Mouse (Mus musculus) hindbrain, embryonic 11.5 days (tissue): ENCODE measurements around the gene AC170998.1. TPM values are rescaled to one million over a fixed set of nuclear protein-coding genes. Genes with fewer than 3 reads are reported as not detected.

Experiments
- ATAC-seq: fragments of 200-750 bp; cut with Nextera tagmentation; 2 replicates; pipeline ENCODE4 v1.8.0; 2017; ENCODE audit warnings: mild to moderate bottlenecking, moderate TSS enrichment, moderate library complexity; ENCODE audit not compliant: low FRiP score
- DNase-seq: peaks from one replicate; pipeline ENCODE4 v3.0.0-alpha.2; 2015; ENCODE audit warnings: low spot score
- H3K27ac ChIP-seq: fragments of 300-500 bp; sonication (generic); 2 replicates; pipeline ENCODE4 v1.5.1; 2014; ENCODE audit warnings: mild to moderate bottlenecking, low read depth, low read length
- H3K27me3 ChIP-seq: fragments of 300-500 bp; sonication (generic); 2 replicates; pipeline ENCODE4 v1.6.1; 2014; ENCODE audit warnings: mild to moderate bottlenecking, low read length, moderate library complexity, mixed read lengths; ENCODE audit not compliant: control insufficient read depth, insufficient read depth
- H3K36me3 ChIP-seq: fragments of 300-500 bp; sonication (generic); 2 replicates; pipeline ENCODE4 v1.6.1; 2014; ENCODE audit warnings: mild to moderate bottlenecking, low read length, moderate library complexity, mixed read lengths; ENCODE audit not compliant: control insufficient read depth, insufficient read depth
- H3K4me1 ChIP-seq: fragments of 300-500 bp; sonication (generic); replicated peaks from 2 replicates; pipeline ENCODE4 v1.6.1; 2014; ENCODE audit warnings: low read length, mixed read lengths; ENCODE audit not compliant: control insufficient read depth, insufficient read depth
- H3K4me2 ChIP-seq: fragments of 300-500 bp; sonication (generic); replicated peaks from 2 replicates; pipeline ENCODE4 v1.6.1; 2014; ENCODE audit warnings: mild to moderate bottlenecking, low read depth, low read length
- H3K4me3 ChIP-seq: fragments of 300-500 bp; sonication (generic); 2 replicates; pipeline ENCODE4 v1.5.1; 2014; ENCODE audit warnings: low read depth, low read length
- H3K9ac ChIP-seq: fragments of 300-500 bp; sonication (generic); 2 replicates; pipeline ENCODE4 v1.6.1; 2014; ENCODE audit warnings: low read depth, low read length
- H3K9me3 ChIP-seq: fragments of 300-500 bp; sonication (generic); 2 replicates; pipeline ENCODE4 v1.6.1; 2016; ENCODE audit warnings: low read length; ENCODE audit not compliant: control insufficient read depth
- WGBS: fragments of 180-500 bp; shearing (Covaris S2); extraction: QIAGEN DNeasy Blood & Tissue Kit; methylation state at CpG from one replicate; pipeline ENCODE4 v1.1.7; 2014; 5-methylcytosine and 5-hydroxymethylcytosine counted together
- polyA plus RNA-seq: library from polyadenylated mRNA; unstranded; fragments of >200 nt; fragmentation: Nextera tagmentation; extraction: Ambion mirVana; gene quantifications from 2 replicates; pipeline ENCODE4 v1.2.1, GENCODE M21; 2014

Gene AC170998.1
- polyA plus RNA-seq, 1 experiment from 2014 or later: 1.5 TPM

DNA sequence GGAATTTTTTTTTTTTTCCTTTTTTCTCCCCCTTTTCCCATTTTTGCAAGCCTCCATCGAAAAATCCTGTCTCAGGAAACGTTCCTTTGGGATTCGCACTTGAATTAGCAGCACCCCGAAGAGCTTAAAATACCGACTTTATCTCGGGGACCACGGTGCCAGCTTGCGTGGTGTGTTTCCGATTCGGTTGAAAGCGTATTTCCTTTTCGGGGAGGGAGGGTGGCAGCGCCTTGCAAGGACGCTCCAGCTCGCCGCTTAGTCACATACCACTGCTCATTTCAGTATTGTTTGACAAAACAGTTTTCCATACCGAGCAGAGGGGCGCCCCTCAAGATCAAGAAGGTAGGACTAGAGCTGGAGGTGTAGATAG lies 33.6 kb upstream of the AC170998.1 start:
- DNase-seq (peak; percentile 48), ATAC-seq (no peak)
- peaks cover 11% of the 10 kb centered on the region for H3K27me3 ChIP-seq
- H3K9ac ChIP-seq: peak overlapping the region; percentile 95
- under 1% methylated on average over 18 of the region's 18 CpGs for WGBS
- peak overlapping the region; percentile 94; the same call in 1 of the 2 replicates for H3K27ac ChIP-seq
- peak overlapping the region; percentile 63 for H3K4me2 ChIP-seq
- peak overlapping the region; percentile 98 for H3K4me3 ChIP-seq
- H3K36me3 ChIP-seq: no peaks in the 10 kb centered on the region
- peaks cover 6% of the 10 kb centered on the region for H3K4me1 ChIP-seq
- H3K9me3 ChIP-seq: no peaks in the 10 kb centered on the region

- no peak overlapping the region for H3K27ac ChIP-seq
- H3K4me1 ChIP-seq: peaks cover 6% of the 10 kb centered on the region
- H3K36me3 ChIP-seq: no peaks in the 10 kb centered on the region
- peak overlapping the region; percentile 63 for H3K4me2 ChIP-seq
- H3K9ac ChIP-seq: peak overlapping the region; percentile 95; the same call in 1 of the 2 replicates
- 61% methylated on average over 3 of the region's 3 CpGs for WGBS
- peak overlapping the region; percentile 98 for H3K4me3 ChIP-seq
- no peaks in the 10 kb centered on the region for H3K9me3 ChIP-seq
- peaks cover 11% of the 10 kb centered on the region for H3K27me3 ChIP-seq
- ATAC-seq (no peak), DNase-seq (no peak)
These were observed 32.8 kb upstream of the AC170998.1 start for GRCm38 (mm10) chr17:28693086-28693485.

DNA sequence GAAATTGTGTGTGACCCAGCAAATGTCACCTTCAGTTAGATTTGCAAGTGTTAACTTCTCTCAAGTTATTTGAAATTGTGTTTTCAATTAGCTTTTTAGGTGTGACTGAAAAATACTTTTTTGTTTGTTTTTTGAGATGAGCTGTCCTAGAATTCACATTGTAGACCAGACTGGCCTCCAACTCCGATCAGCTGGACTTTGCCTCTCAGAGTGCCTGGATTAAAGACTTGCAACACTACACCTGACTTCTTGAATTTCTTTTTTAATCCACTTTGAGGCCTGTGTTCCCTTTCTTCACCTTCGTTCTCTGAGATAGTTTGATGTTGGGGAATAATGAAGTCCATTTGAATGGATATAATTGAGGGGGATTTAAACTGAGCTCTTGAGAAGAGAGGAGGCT lies 31.8 kb upstream of the AC170998.1 start:
- H3K4me2 ChIP-seq: no peak overlapping the region
- no peak overlapping the region for H3K27ac ChIP-seq
- H3K4me3 ChIP-seq: no peak overlapping the region
- no peak overlapping the region for H3K9ac ChIP-seq
- peaks cover 9% of the 10 kb centered on the region for H3K27me3 ChIP-seq
- H3K4me1 ChIP-seq: peaks cover 9% of the 10 kb centered on the region
- no peak for ATAC-seq
- no peaks in the 10 kb centered on the region for H3K9me3 ChIP-seq
- DNase-seq: no peak
- no peaks in the 10 kb centered on the region for H3K36me3 ChIP-seq
- 78% methylated on average over 2 of the region's 2 CpGs for WGBS

DNA sequence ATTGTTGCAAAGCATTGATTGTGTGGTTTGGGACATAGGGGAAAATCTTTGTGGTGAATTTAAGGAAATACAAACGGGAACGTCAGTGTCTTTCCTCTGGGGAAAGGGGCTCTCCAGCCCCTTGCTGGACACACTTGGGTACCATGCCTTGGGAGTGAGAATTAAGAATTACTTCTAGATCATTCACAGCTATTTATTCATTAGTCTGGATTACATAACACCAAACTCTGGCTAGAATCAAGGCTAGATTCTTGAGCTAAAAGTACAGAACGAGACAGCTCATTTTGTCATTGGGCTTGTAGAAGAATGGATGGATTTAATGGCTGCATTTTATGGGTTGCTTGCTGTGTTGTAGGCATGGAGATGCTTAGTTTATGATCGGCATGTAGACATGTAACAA lies 31.1 kb upstream of the AC170998.1 start:
- Histone ChIP-seq H3K4me2 (no peak overlapping the region), H3K27me3 (peaks cover 2% of the 10 kb centered on the region; the same call in 1 of the 2 replicates), H3K4me3 (no peak overlapping the region), H3K4me1 (peaks cover 4% of the 10 kb centered on the region; the same call in 1 of the 2 replicates), H3K27ac (no peak overlapping the region), H3K9me3 (no peaks in the 10 kb centered on the region), H3K9ac (no peak overlapping the region), H3K36me3 (no peaks in the 10 kb centered on the region)
- DNase-seq (no peak), ATAC-seq (no peak)
- WGBS: 89% methylated on average over 4 of the region's 4 CpGs

GRCm38 (mm10) chr17:28696641-28697040 lies 29.2 kb upstream of the AC170998.1 start:
- Histone ChIP-seq H3K9ac (no peak overlapping the region), H3K27ac (no peak overlapping the region), H3K4me3 (no peak overlapping the region), H3K4me1 (peaks cover 3% of the 10 kb centered on the region; the same call in 1 of the 2 replicates), H3K4me2 (no peak overlapping the region), H3K27me3 (no peaks in the 10 kb centered on the region), H3K36me3 (no peaks in the 10 kb centered on the region), H3K9me3 (no peaks in the 10 kb centered on the region)
- no peak for ATAC-seq
- 69% methylated on average over 2 of the region's 2 CpGs for WGBS
- DNase-seq: no peak

DNA sequence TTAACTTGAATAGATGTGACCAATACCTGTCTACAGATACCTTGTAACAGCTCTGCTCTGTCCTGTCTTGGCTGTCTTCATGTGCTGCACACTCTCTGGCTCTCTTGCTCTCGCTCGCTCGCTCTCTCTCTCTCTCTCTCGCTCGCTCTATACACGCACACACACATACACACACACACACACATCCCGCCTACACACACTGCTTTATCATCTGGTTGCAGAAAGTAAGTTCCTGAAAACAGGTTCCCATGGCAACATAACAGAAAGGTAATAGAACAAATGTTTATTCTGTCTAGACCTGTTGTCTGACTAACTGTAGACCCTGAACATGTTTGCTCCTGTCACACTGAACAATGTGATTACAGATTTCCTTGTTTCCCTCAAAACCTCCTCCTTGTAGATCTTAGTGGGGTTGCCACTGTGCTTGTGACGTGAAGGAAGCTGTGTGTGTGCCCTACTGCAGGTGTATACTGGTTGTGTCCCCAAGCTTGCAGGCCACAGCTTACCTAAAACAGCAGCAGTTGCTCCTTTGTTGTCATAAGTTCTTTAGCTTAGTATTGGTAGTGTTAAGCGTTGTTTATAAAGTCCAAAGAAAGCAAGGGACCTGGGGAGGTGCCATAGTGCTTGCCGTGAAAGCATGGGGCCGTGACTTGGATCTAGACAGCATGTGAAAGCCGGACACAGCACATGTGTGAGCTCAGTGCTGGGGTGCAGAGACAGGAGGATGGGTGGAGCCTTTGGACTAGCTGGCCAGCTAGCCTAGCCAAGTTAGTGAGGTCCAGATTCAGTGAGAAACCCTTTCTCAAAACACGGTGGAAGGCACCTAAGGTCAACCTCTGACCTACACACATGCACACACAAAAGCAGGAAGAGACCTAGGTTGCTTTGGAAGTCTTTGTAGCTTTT lies 28.3 kb upstream of the AC170998.1 start:
- Histone ChIP-seq H3K9ac (no peak overlapping the region), H3K9me3 (no peaks in the 10 kb centered on the region), H3K4me2 (no peak overlapping the region), H3K36me3 (no peaks in the 10 kb centered on the region), H3K4me1 (peaks cover 3% of the 10 kb centered on the region; the same call in 1 of the 2 replicates), H3K4me3 (no peak overlapping the region), H3K27ac (no peak overlapping the region), H3K27me3 (no peaks in the 10 kb centered on the region)
- WGBS: 82% methylated on average over 13 of the region's 13 CpGs
- ATAC-seq: no peak
- no peak for DNase-seq

GRCm38 (mm10) chr17:28698245-28698644 lies 27.6 kb upstream of the AC170998.1 start:
- H3K9ac ChIP-seq: no peak overlapping the region

DNA sequence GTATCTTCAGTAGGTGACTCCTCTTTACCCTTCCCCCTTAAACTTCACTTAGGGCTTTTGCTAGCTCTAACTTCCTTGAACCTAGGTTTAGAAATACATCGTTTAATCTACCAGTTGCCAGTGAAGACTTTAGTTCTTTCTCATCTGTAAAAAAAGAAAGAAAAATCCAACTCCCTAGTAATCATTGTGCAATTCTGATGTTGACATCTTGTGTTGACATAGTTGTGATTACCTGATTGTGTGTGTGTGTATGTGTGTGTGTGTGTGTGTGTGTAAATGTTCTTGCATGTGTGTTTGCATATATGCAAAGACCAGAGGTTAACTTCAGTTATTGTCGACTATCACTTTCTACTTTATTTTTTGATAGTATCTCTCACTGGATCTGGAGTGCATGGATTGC lies 27.2 kb upstream of the AC170998.1 start:
- DNase-seq (no peak), ATAC-seq (no peak)
- no peak overlapping the region for H3K4me3 ChIP-seq
- no peaks in the 10 kb centered on the region for H3K9me3 ChIP-seq
- no peak overlapping the region for H3K4me2 ChIP-seq
- no peak overlapping the region for H3K27ac ChIP-seq
- H3K4me1 ChIP-seq: peaks cover 3% of the 10 kb centered on the region; the same call in 1 of the 2 replicates
- H3K36me3 ChIP-seq: no peaks in the 10 kb centered on the region
- 90% methylated on average over 2 of the region's 2 CpGs for WGBS
- H3K9ac ChIP-seq: no peak overlapping the region
- H3K27me3 ChIP-seq: no peaks in the 10 kb centered on the region

More at GRCm38 (mm10) chr17:28698245-28698644, 27.6 kb upstream of the AC170998.1 start:
- ATAC-seq (no peak), DNase-seq (no peak)
- Histone ChIP-seq H3K4me3 (no peak overlapping the region), H3K27me3 (no peaks in the 10 kb centered on the region), H3K9me3 (no peaks in the 10 kb centered on the region), H3K4me2 (no peak overlapping the region), H3K27ac (no peak overlapping the region), H3K4me1 (peaks cover 3% of the 10 kb centered on the region; the same call in 1 of the 2 replicates), H3K36me3 (no peaks in the 10 kb centered on the region)
- 49% methylated on average over 4 of the region's 4 CpGs for WGBS

DNA sequence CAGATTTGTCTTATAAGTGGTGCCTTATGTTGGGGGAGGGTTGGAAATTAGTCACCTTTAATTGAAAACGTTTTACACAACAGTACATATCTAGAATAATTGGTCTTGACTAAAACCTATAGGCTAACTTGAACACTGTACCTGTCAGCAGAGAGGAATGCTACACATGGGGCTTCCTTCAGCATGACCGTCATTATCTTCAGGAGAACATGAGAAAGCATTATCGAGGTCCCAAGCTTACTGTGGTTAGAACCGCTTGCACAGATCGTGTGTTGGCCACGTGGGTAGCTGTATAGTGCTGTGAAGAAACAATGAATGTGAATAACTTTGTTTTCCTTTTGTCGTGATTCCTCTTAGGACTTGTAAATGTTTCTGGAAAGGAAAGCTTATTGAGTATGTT lies 26.1 kb upstream of the AC170998.1 start:
- H3K27ac ChIP-seq: no peak overlapping the region
- H3K4me1 ChIP-seq: peaks cover 3% of the 10 kb centered on the region; the same call in 1 of the 2 replicates
- no peak overlapping the region for H3K9ac ChIP-seq
- H3K4me3 ChIP-seq: no peak overlapping the region
- 89% methylated on average over 7 of the region's 7 CpGs for whole genome bisulfite sequencing
- no peaks in the 10 kb centered on the region for H3K27me3 ChIP-seq
- no peak for DNase-seq
- H3K9me3 ChIP-seq: no peaks in the 10 kb centered on the region
- H3K36me3 ChIP-seq: no peaks in the 10 kb centered on the region
- no peak overlapping the region for H3K4me2 ChIP-seq
- ATAC-seq: no peak
